9 mouse cellular contexts compared by ENCODE assay signal in the genomic region with DNA sequence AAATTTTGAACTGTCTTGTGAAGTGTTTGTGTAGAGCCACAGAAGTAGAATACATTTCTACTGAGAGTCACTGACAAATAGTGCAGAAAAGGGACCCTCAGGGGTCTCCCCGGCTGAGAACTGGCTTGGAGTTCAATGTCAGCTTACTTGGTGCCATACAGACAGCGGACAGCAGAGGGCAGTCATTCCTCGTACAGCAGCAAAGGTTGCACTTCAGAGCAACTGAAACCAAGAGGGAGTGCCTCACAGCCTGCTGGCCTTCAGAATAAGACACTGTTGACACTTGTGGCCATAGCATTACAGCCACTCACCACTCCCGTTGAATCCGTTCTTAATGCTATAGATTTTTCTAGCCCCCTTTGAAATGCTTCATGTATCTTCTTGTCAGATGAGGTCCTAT. TPM values are rescaled to one million over a fixed set of nuclear protein-coding genes. Genes with fewer than 3 reads are reported as not detected.
DNase-seq lines count a peak whose midpoint lies in the region; ATAC-seq and TF ChIP-seq lines count a peak whose summit lies in the region.
"Had no signal": no experiment of that assay in that cellular context is flagged by ENCODE, and none has a peak within 500 bp of the region (broad histone marks: within the 10 kb centered on the region; RNA-seq: fewer than 3 reads in every experiment).

No protein-coding gene starts in this region.

- H3K4me3 ChIP-seq in forebrain, embryonic 10.5 days: no peak overlapping the region
- H3K4me3 ChIP-seq in forebrain, embryonic 13.5 days: no peak overlapping the region
- no peak overlapping the region for H3K4me3 ChIP-seq in left cerebral cortex, adult 2 months
- H3K4me3 ChIP-seq in midbrain, embryonic 10.5 days: no peak overlapping the region
- H3K4me3 ChIP-seq: liver, embryonic 15.5 days had no signal

- no peaks in the 10 kb centered on the region for H3K9me3 ChIP-seq in forebrain, embryonic 10.5 days
- no peaks in the 10 kb centered on the region for H3K9me3 ChIP-seq in forebrain, embryonic 13.5 days (replicated peaks)
- no peaks in the 10 kb centered on the region for H3K9me3 ChIP-seq in midbrain, embryonic 10.5 days (replicated peaks)
- H3K9me3 ChIP-seq: liver, embryonic 15.5 days had no signal

- H3K9ac ChIP-seq in forebrain, embryonic 13.5 days: no peak overlapping the region
- H3K9ac ChIP-seq: liver, embryonic 15.5 days had no signal

- peak; percentile 70 for DNase-seq in forebrain, embryonic 10.5 days (ENCODE audit: extremely low spot score, low spot score)
- DNase-seq in adrenal gland, adult 18-20 months (ENCODE audit: low spot score in 2 of 2): peak; percentile 67 to 77
- peak; percentile 83 for DNase-seq in embryo, embryonic 10.5 days (ENCODE audit: low spot score)
- peak; percentile 77 to 85 for DNase-seq in heart, postnatal 36 days
- peak; percentile 73 to 82 for DNase-seq in left cerebral cortex, adult 2 months (ENCODE audit: extremely low spot score in 1 of 2, low spot score in 2 of 2)
- peak; percentile 72 for DNase-seq in midbrain, embryonic 10.5 days (ENCODE audit: low spot score)
- peak; percentile 89 for DNase-seq in right cerebral cortex, postnatal 4 days

- 25% methylated on average over 5 of the region's 5 CpGs for WGBS in forebrain, embryonic 10.5 days
- WGBS in forebrain, embryonic 13.5 days: 21% methylated on average over 5 of the region's 5 CpGs
- 21% methylated on average over 5 of the region's 5 CpGs for WGBS in midbrain, embryonic 10.5 days

- no peak overlapping the region for H3K27ac ChIP-seq in forebrain, embryonic 10.5 days
- no peak overlapping the region for H3K27ac ChIP-seq in forebrain, embryonic 13.5 days
- no peak overlapping the region for H3K27ac ChIP-seq in left cerebral cortex, adult 2 months
- H3K27ac ChIP-seq in midbrain, embryonic 10.5 days (replicated peaks): no peak overlapping the region
- H3K27ac ChIP-seq: liver, embryonic 15.5 days had no signal

- intact Hi-C loops in heart, postnatal 36 days (cut with DNase I): loop anchor here (2.0 to 5.0 kb wide), 4 partner anchors 42 to 204 kb away; partner anchors contain the start of gene Slc13a5
- intact Hi-C loops in left cerebral cortex, adult 2 months (cut with DNase I): loop anchor here (1.0 to 5.0 kb wide), 4 partner anchors 41 to 204 kb away; no protein-coding TSS in a partner anchor

- peak; percentile 97 for TF ChIP-seq CTCF in left cerebral cortex, adult 2 months (IDR thresholded peaks at IDR 0.05)

- H3K27me3 ChIP-seq in forebrain, embryonic 10.5 days (ENCODE audit: poor library complexity, severe bottlenecking): no peaks in the 10 kb centered on the region
- peaks cover 3% of the 10 kb centered on the region; the same call in 1 of the 2 replicates for H3K27me3 ChIP-seq in forebrain, embryonic 13.5 days
- H3K27me3 ChIP-seq in midbrain, embryonic 10.5 days (ENCODE audit: low read depth, poor library complexity, severe bottlenecking): no peaks in the 10 kb centered on the region

- H3K4me2 ChIP-seq in forebrain, embryonic 13.5 days: no peak overlapping the region
- H3K4me2 ChIP-seq: liver, embryonic 15.5 days had no signal

- H3K36me3 ChIP-seq in forebrain, embryonic 10.5 days (replicated peaks): no peaks in the 10 kb centered on the region
- H3K36me3 ChIP-seq in forebrain, embryonic 13.5 days (ENCODE audit: poor library complexity, severe bottlenecking): no peaks in the 10 kb centered on the region
- H3K36me3 ChIP-seq in midbrain, embryonic 10.5 days: no peaks in the 10 kb centered on the region
- H3K36me3 ChIP-seq: liver, embryonic 15.5 days had no signal

- H3K4me1 ChIP-seq in forebrain, embryonic 10.5 days: peaks cover 10% of the 10 kb centered on the region
- H3K4me1 ChIP-seq in forebrain, embryonic 13.5 days: peaks cover 14% of the 10 kb centered on the region
- H3K4me1 ChIP-seq in midbrain, embryonic 10.5 days: peaks cover 11% of the 10 kb centered on the region
- H3K4me1 ChIP-seq: liver, embryonic 15.5 days had no signal

- no peak for ATAC-seq in forebrain, embryonic 13.5 days

RNA-seq across cellular contexts. Expression of gene Med31, which starts 9.5 kb away (rescaled TPM):
- polyA plus RNA-seq in forebrain, embryonic 10.5 days (2016; fragmentation: Nextera tagmentation; extraction: Ambion mirVana): 44.8 and 47.1 TPM in 2 replicates
- polyA plus RNA-seq in forebrain, embryonic 13.5 days (2015; fragmentation: Nextera tagmentation; extraction: Ambion mirVana): 69.7 and 70.0 TPM in 2 replicates
- 10 to 100 TPM; 11.2 to 12.3 TPM for total RNA-seq in adrenal gland, adult 18-20 months (2021)
- 10 to 100 TPM; 10.2 to 11.8 TPM for total RNA-seq in heart, postnatal 36 days (2021)
- total RNA-seq in left cerebral cortex, adult 2 months (2021): 10 to 100 TPM; 15.9 to 18.0 TPM
- 52.4 and 52.7 TPM in 2 replicates for polyA plus RNA-seq in midbrain, embryonic 10.5 days (2016; fragmentation: Nextera tagmentation; extraction: Ambion mirVana)

RNA-seq across cellular contexts. Expression of gene Txndc17, which starts 17.5 kb away (rescaled TPM):
- 172 and 176 TPM in 2 replicates for polyA plus RNA-seq in forebrain, embryonic 10.5 days (2016; fragmentation: Nextera tagmentation; extraction: Ambion mirVana)
- 152 and 157 TPM in 2 replicates for polyA plus RNA-seq in forebrain, embryonic 13.5 days (2015; fragmentation: Nextera tagmentation; extraction: Ambion mirVana)
- 10 to 100 TPM; 80.1 to 86.3 TPM for total RNA-seq in adrenal gland, adult 18-20 months (2021)
- total RNA-seq in heart, postnatal 36 days (2021): 10 to 100 TPM; 44.3 to 46.0 TPM
- 10 to 100 TPM; 30.3 to 34.9 TPM for total RNA-seq in left cerebral cortex, adult 2 months (2021)
- 166 and 185 TPM in 2 replicates for polyA plus RNA-seq in midbrain, embryonic 10.5 days (2016; fragmentation: Nextera tagmentation; extraction: Ambion mirVana)

RNA-seq across cellular contexts. Expression of gene 4933427D14Rik, which starts 17.6 kb away (rescaled TPM):
- polyA plus RNA-seq in forebrain, embryonic 10.5 days (2016; fragmentation: Nextera tagmentation; extraction: Ambion mirVana): 16.2 and 16.4 TPM in 2 replicates
- 26.2 and 29.9 TPM in 2 replicates for polyA plus RNA-seq in forebrain, embryonic 13.5 days (2015; fragmentation: Nextera tagmentation; extraction: Ambion mirVana)
- total RNA-seq in adrenal gland, adult 18-20 months (2021): 1 to 10 TPM; 5.6 to 6.6 TPM
- total RNA-seq in heart, postnatal 36 days (2021): 1 to 10 TPM; 3.1 to 4.2 TPM
- total RNA-seq in left cerebral cortex, adult 2 months (2021): 10 to 100 TPM; 30.5 to 39.7 TPM
- 19.0 and 20.2 TPM in 2 replicates for polyA plus RNA-seq in midbrain, embryonic 10.5 days (2016; fragmentation: Nextera tagmentation; extraction: Ambion mirVana)

RNA-seq across cellular contexts. Expression of gene Gm43951, which starts 18.2 kb away (rescaled TPM):
- polyA plus RNA-seq in forebrain, embryonic 10.5 days (2016; fragmentation: Nextera tagmentation; extraction: Ambion mirVana): 0.42 and 0.52 TPM in 2 replicates
- 0.94 and 1.2 TPM in 2 replicates for polyA plus RNA-seq in forebrain, embryonic 13.5 days (2015; fragmentation: Nextera tagmentation; extraction: Ambion mirVana)
- total RNA-seq in adrenal gland, adult 18-20 months (2021): under 1 TPM; 0.70 to 0.76 TPM
- under 1 TPM; 0.31 to 0.33 TPM for total RNA-seq in heart, postnatal 36 days (2021)
- 10 to 100 TPM; 14.5 to 15.1 TPM for total RNA-seq in left cerebral cortex, adult 2 months (2021)
- 0.28 and 0.61 TPM in 2 replicates for polyA plus RNA-seq in midbrain, embryonic 10.5 days (2016; fragmentation: Nextera tagmentation; extraction: Ambion mirVana)
- polyA plus RNA-seq: liver, embryonic 15.5 days had no signal

RNA-seq across cellular contexts. Expression of gene Slc13a5, which starts 42.2 kb away (rescaled TPM):
- 0.20 TPM in 1 of 2 replicates, not detected in the other for polyA plus RNA-seq in forebrain, embryonic 10.5 days (2016; fragmentation: Nextera tagmentation; extraction: Ambion mirVana)
- 0.12 and 0.26 TPM in 2 replicates for polyA plus RNA-seq in forebrain, embryonic 13.5 days (2015; fragmentation: Nextera tagmentation; extraction: Ambion mirVana)
- not detected for total RNA-seq in adrenal gland, adult 18-20 months (2021)
- not detected for total RNA-seq in heart, postnatal 36 days (2021)
- total RNA-seq in left cerebral cortex, adult 2 months (2021): 10 to 100 TPM; 15.0 to 22.3 TPM
- polyA plus RNA-seq in midbrain, embryonic 10.5 days (2016; fragmentation: Nextera tagmentation; extraction: Ambion mirVana): 0.26 and 0.82 TPM in 2 replicates
- polyA plus RNA-seq: liver, embryonic 15.5 days had no signal

Comparison
In these comparisons a context has a peak if more than half of its experiments do, and no peak if none do; other contexts are left out.
1. RNA of gene 4933427D14Rik, which starts 17.6 kb away (total RNA-seq): 30.5 to 39.7 TPM in left cerebral cortex, adult 2 months; 5.6 to 6.6 TPM in adrenal gland, adult 18-20 months and 3.1 to 4.2 TPM in heart, postnatal 36 days; every median in the first group is over 4 times any median in the second.
2. Peak in every context shown above with its lines, with median percentiles within 50 percentile points of each other: DNase-seq.